Mouse (Mus musculus) kidney, postnatal 0 days (tissue): ENCODE results near the gene Slc24a3. TPM values are rescaled to one million over a fixed set of nuclear protein-coding genes. Genes with fewer than 3 reads are reported as not detected.

Experiments
- ATAC-seq: fragments of 200-750 bp; cut with Nextera tagmentation; replicated peaks from 2 replicates; pipeline ENCODE4 v1.8.0; 2017; ENCODE audit warnings: low read depth, moderate number of reproducible peaks, moderate TSS enrichment, moderate library complexity; ENCODE audit not compliant: low FRiP score
- DNase-seq: peaks from one replicate; pipeline ENCODE4 v3.0.0-alpha.2; 2016; ENCODE audit warnings: low spot score
- H3K27ac ChIP-seq: fragments of 300-500 bp; sonication (generic); 2 replicates; pipeline ENCODE4 v1.5.1; 2014; ENCODE audit warnings: mild to moderate bottlenecking
- H3K27me3 ChIP-seq: fragments of 300-500 bp; sonication (generic); 2 replicates; pipeline ENCODE4 v1.6.1; 2014; ENCODE audit warnings: low read length, mixed read lengths; ENCODE audit not compliant: insufficient read depth
- H3K36me3 ChIP-seq: fragments of 300-500 bp; sonication (generic); 2 replicates; pipeline ENCODE4 v1.6.1; 2014; ENCODE audit warnings: low read length, mixed read lengths; ENCODE audit not compliant: insufficient read depth
- H3K4me1 ChIP-seq: fragments of 300-500 bp; sonication (generic); replicated peaks from 2 replicates; pipeline ENCODE4 v1.6.1; 2014; ENCODE audit warnings: antibody characterized with exemption, low read length, mixed read lengths; ENCODE audit not compliant: insufficient read depth
- H3K4me2 ChIP-seq: fragments of 300-500 bp; sonication (generic); 2 replicates; pipeline ENCODE4 v1.6.1; 2014; ENCODE audit warnings: mild to moderate bottlenecking, low read length, moderate library complexity, mixed read lengths
- H3K4me3 ChIP-seq: fragments of 300-500 bp; sonication (generic); replicated peaks from 2 replicates; pipeline ENCODE4 v1.5.1; 2014; ENCODE audit warnings: low read depth, low read length
- H3K9ac ChIP-seq: fragments of 300-500 bp; sonication (generic); 2 replicates; pipeline ENCODE4 v1.6.1; 2014; ENCODE audit warnings: low read depth, low read length
- H3K9me3 ChIP-seq: fragments of 300-500 bp; sonication (generic); replicated peaks from 2 replicates; pipeline ENCODE4 v1.6.1; 2016; ENCODE audit warnings: low read length, inconsistent platforms, mixed read lengths
- CTCF ChIP-seq: IDR thresholded peaks from 2 replicates; pipeline ENCODE4 v1.5.1; 2016; ENCODE audit warnings: antibody characterized with exemption, low read depth, mild to moderate bottlenecking, moderate library complexity
- WGBS: fragments of 180-500 bp; shearing (Covaris S2); extraction: QIAGEN DNeasy Blood & Tissue Kit; methylation state at CpG from one replicate; pipeline ENCODE4 v1.1.7; 2014; 5-methylcytosine and 5-hydroxymethylcytosine counted together
- polyA plus RNA-seq: library from polyadenylated mRNA; unstranded; fragments of >200 nt; fragmentation: Nextera tagmentation; extraction: Ambion mirVana; gene quantifications from 2 replicates; pipeline ENCODE4 v1.2.1, GENCODE M21; 2015

Slc24a3 gene
- polyA plus RNA-seq, 1 experiment from 2014 or later = 2.1 TPM

GRCm38 (mm10) chr2:145217422-145217821 is 49.9 kb downstream of the Slc24a3 start:
- no peak overlapping the region for H3K27ac ChIP-seq
- no peak for ATAC-seq
- H3K4me2 ChIP-seq = no peak overlapping the region
- no peak overlapping the region for H3K4me3 ChIP-seq
- no peaks in the 10 kb centered on the region for H3K4me1 ChIP-seq
- H3K36me3 ChIP-seq = no peaks in the 10 kb centered on the region
- H3K9ac ChIP-seq = no peak overlapping the region
- WGBS = 91% methylated on average over 2 of the region's 2 CpGs
- H3K9me3 ChIP-seq = no peaks in the 10 kb centered on the region
- no peak for TF ChIP-seq CTCF
- H3K27me3 ChIP-seq = no peaks in the 10 kb centered on the region
- DNase-seq = no peak

GRCm38 (mm10) chr2:145219246-145219645 is 51.7 kb downstream of the Slc24a3 start:
- no peaks in the 10 kb centered on the region for H3K27me3 ChIP-seq
- H3K4me3 ChIP-seq = no peak overlapping the region
- ATAC-seq = no peak
- no peak for DNase-seq
- no peak overlapping the region for H3K4me2 ChIP-seq
- no peaks in the 10 kb centered on the region for H3K9me3 ChIP-seq
- WGBS = 85% methylated on average over 6 of the region's 6 CpGs
- TF ChIP-seq CTCF = no peak
- H3K36me3 ChIP-seq = no peaks in the 10 kb centered on the region
- no peaks in the 10 kb centered on the region for H3K4me1 ChIP-seq
- no peak overlapping the region for H3K27ac ChIP-seq
- H3K9ac ChIP-seq = no peak overlapping the region

- no peak for TF ChIP-seq CTCF
- no peak overlapping the region for H3K9ac ChIP-seq
- 90% methylated on average over 4 of the region's 4 CpGs for WGBS
- H3K36me3 ChIP-seq = no peaks in the 10 kb centered on the region
- no peaks in the 10 kb centered on the region for H3K4me1 ChIP-seq
- no peak overlapping the region for H3K4me2 ChIP-seq
- H3K4me3 ChIP-seq = no peak overlapping the region
- H3K27ac ChIP-seq = no peak overlapping the region
- DNase-seq (no peak), ATAC-seq (no peak)
- no peaks in the 10 kb centered on the region for H3K27me3 ChIP-seq
- H3K9me3 ChIP-seq = no peaks in the 10 kb centered on the region
Observed at GRCm38 (mm10) chr2:145223646-145224045, 56.1 kb downstream of the Slc24a3 start.

- DNase-seq (peak; percentile 24), ATAC-seq (no peak)
- H3K27me3 ChIP-seq = no peaks in the 10 kb centered on the region
- no peak for TF ChIP-seq CTCF
- no peak overlapping the region for H3K9ac ChIP-seq
- 56% methylated on average over 3 of the region's 3 CpGs for WGBS
- H3K4me3 ChIP-seq = no peak overlapping the region
- no peak overlapping the region for H3K4me2 ChIP-seq
- no peaks in the 10 kb centered on the region for H3K9me3 ChIP-seq
- no peaks in the 10 kb centered on the region for H3K36me3 ChIP-seq
- no peak overlapping the region for H3K27ac ChIP-seq
- no peaks in the 10 kb centered on the region for H3K4me1 ChIP-seq
Observed at GRCm38 (mm10) chr2:145225640-145226039, 58.1 kb downstream of the Slc24a3 start.

GRCm38 (mm10) chr2:145226100-145226499 is 58.5 kb downstream of the Slc24a3 start:
- ATAC-seq = no peak
- H3K4me2 ChIP-seq = no peak overlapping the region
- no peaks in the 10 kb centered on the region for H3K9me3 ChIP-seq
- no peaks in the 10 kb centered on the region for H3K27me3 ChIP-seq
- H3K4me3 ChIP-seq = no peak overlapping the region
- no peak overlapping the region for H3K27ac ChIP-seq
- H3K9ac ChIP-seq = no peak overlapping the region
- no peak for TF ChIP-seq CTCF
- 50% methylated on average over 1 of the region's 1 CpGs for WGBS
- DNase-seq = peak; percentile 21
- H3K36me3 ChIP-seq = no peaks in the 10 kb centered on the region
- no peaks in the 10 kb centered on the region for H3K4me1 ChIP-seq

- no peak overlapping the region for H3K4me2 ChIP-seq
- no peaks in the 10 kb centered on the region for H3K36me3 ChIP-seq
- DNase-seq = no peak
- no peaks in the 10 kb centered on the region for H3K27me3 ChIP-seq
- H3K9ac ChIP-seq = no peak overlapping the region
- H3K27ac ChIP-seq = no peak overlapping the region
- 82% methylated on average over 5 of the region's 5 CpGs for WGBS
- no peak for ATAC-seq
- TF ChIP-seq CTCF = no peak
- no peaks in the 10 kb centered on the region for H3K4me1 ChIP-seq
- no peaks in the 10 kb centered on the region for H3K9me3 ChIP-seq
- no peak overlapping the region for H3K4me3 ChIP-seq
Observed at GRCm38 (mm10) chr2:145227351-145227750, 59.8 kb downstream of the Slc24a3 start.
